Mouse (Mus musculus) CH12.LX (cell line): ENCODE data around the gene Magohb. TPM values are rescaled to one million over a fixed set of nuclear protein-coding genes. Genes with fewer than 3 reads are reported as not detected.

Experiments used
- DNase-seq: peaks from one replicate; pipeline ENCODE4 v3.0.0-alpha.2; 2013; ENCODE audit errors: extremely low read depth
- H3K27ac ChIP-seq: 2 replicates; pipeline ENCODE4 v1.5.1; 2012; ENCODE audit warnings: low read depth, mild to moderate bottlenecking, control low read depth, moderate library complexity; ENCODE audit not compliant: insufficient read depth
- H3K27me3 ChIP-seq: replicated peaks from 2 replicates; pipeline ENCODE3; 2012; ENCODE audit warnings: inconsistent platforms
- H3K36me3 ChIP-seq, 2 experiments: replicated peaks in 1 of 2; 2 replicates each; pipeline versions ENCODE3 to v1.6.1; 2012; ENCODE audit warnings: inconsistent platforms in 1 of 2, low read length in 1 of 2, mild to moderate bottlenecking in 1 of 2, mixed read lengths in 1 of 2, moderate library complexity in 1 of 2; ENCODE audit not compliant: control insufficient read depth in 1 of 2, insufficient read depth in 1 of 2
- H3K4me1 ChIP-seq, 2 experiments: 2 replicates each; pipeline ENCODE4 v1.6.1; 2012; ENCODE audit warnings: inconsistent platforms in 1 of 2, moderate library complexity in 1 of 2; ENCODE audit not compliant: insufficient read depth in 2 of 2, control insufficient read depth in 1 of 2
- H3K4me2 ChIP-seq: 2 replicates; pipeline ENCODE4 v1.6.1; 2012; ENCODE audit warnings: low read depth, mild to moderate bottlenecking, control low read depth; ENCODE audit not compliant: poor library complexity, insufficient read depth, severe bottlenecking
- H3K4me3 ChIP-seq, 3 experiments: fragments of 150-350 bp in 1 of 3; sonication (generic) in 1 of 3; replicated peaks in 1 of 3; 2 replicates each; pipeline versions ENCODE3 to v1.5.1; 2011 to 2012; ENCODE audit warnings: low read depth in 2 of 3, low read length in 2 of 3, mild to moderate bottlenecking in 2 of 3, moderate library complexity in 2 of 3, control low read depth in 1 of 3, improper control_type of control experiment in 1 of 3, inconsistent platforms in 1 of 3, mixed read lengths in 1 of 3; ENCODE audit not compliant: poor library complexity in 1 of 3
- H3K79me2 ChIP-seq: replicated peaks from 2 replicates; pipeline ENCODE4 v1.6.1; 2012; ENCODE audit warnings: mild to moderate bottlenecking, moderate library complexity; ENCODE audit not compliant: control insufficient read depth, poor library complexity, insufficient read depth, severe bottlenecking; ENCODE audit errors: extremely low read depth
- H3K9ac ChIP-seq: 2 replicates; pipeline ENCODE4 v1.6.1; 2012; ENCODE audit warnings: low read depth, mild to moderate bottlenecking, control low read depth, moderate library complexity; ENCODE audit not compliant: insufficient read depth
- H3K9me3 ChIP-seq: replicated peaks from 2 replicates; pipeline ENCODE3; 2012; ENCODE audit warnings: low read length, inconsistent platforms, mixed read lengths
- BHLHE40 ChIP-seq: IDR thresholded peaks from 2 replicates; pipeline ENCODE4 v1.6.1; 2011; ENCODE audit warnings: mild to moderate bottlenecking, low read depth, low read length, improper control_type of control experiment
- CHD2 ChIP-seq: IDR thresholded peaks from 2 replicates; pipeline ENCODE4 v1.6.1; 2011; ENCODE audit warnings: low read length, improper control_type of control experiment
- CTCF ChIP-seq, 2 experiments: IDR thresholded peaks in 1 of 2; conservative IDR thresholded peaks in 1 of 2; 2 replicates each; pipeline ENCODE4 v1.5.1; 2011 to 2012; ENCODE audit warnings: low read depth in 2 of 2, low read length in 2 of 2, improper control_type of control experiment in 1 of 2, inconsistent platforms in 1 of 2, mild to moderate bottlenecking in 1 of 2, moderate library complexity in 1 of 2
- EP300 ChIP-seq: IDR thresholded peaks from 2 replicates; pipeline ENCODE4 v1.6.1; 2011; ENCODE audit warnings: low read length, improper control_type of control experiment
- ETS1 ChIP-seq: conservative IDR thresholded peaks from 2 replicates; pipeline ENCODE4 v1.6.1; 2012; ENCODE audit warnings: low read depth, mild to moderate bottlenecking, inconsistent platforms, low read length, improper control_type of control experiment, moderate library complexity
- GABPA ChIP-seq: IDR thresholded peaks from 2 replicates; pipeline ENCODE4 v1.6.1; 2012; ENCODE audit warnings: low read depth, low read length, improper control_type of control experiment, inconsistent platforms; ENCODE audit not compliant: insufficient replicate concordance
- HCFC1 ChIP-seq: IDR thresholded peaks from 2 replicates; pipeline ENCODE4 v1.6.1; 2012; ENCODE audit warnings: low read depth, mild to moderate bottlenecking, inconsistent platforms, low read length, improper control_type of control experiment
- IRF4 ChIP-seq: IDR thresholded peaks from 2 replicates; pipeline ENCODE4 v1.6.1; 2014; ENCODE audit warnings: low read depth, mild to moderate bottlenecking, inconsistent platforms, low read length, improper control_type of control experiment
- JUN ChIP-seq: IDR thresholded peaks from 2 replicates; pipeline ENCODE4 v1.6.1; 2011; ENCODE audit warnings: low read depth, mild to moderate bottlenecking, low read length, improper control_type of control experiment, moderate library complexity; ENCODE audit not compliant: insufficient read depth
- JUND ChIP-seq: conservative IDR thresholded peaks from 2 replicates; pipeline ENCODE4 v1.6.1; 2011; ENCODE audit warnings: low read depth, low read length, improper control_type of control experiment
- KAT2A ChIP-seq: IDR thresholded peaks from 2 replicates; pipeline ENCODE4 v1.6.1; 2012; ENCODE audit warnings: low read length, improper control_type of control experiment, inconsistent platforms; ENCODE audit not compliant: insufficient replicate concordance
- MAX ChIP-seq: IDR thresholded peaks from 2 replicates; pipeline ENCODE4 v1.6.1; 2011; ENCODE audit warnings: low read length, improper control_type of control experiment
- MAZ ChIP-seq: IDR thresholded peaks from 2 replicates; pipeline ENCODE4 v1.6.1; 2012; ENCODE audit warnings: low read depth, mild to moderate bottlenecking, inconsistent platforms, low read length, improper control_type of control experiment, moderate library complexity
- MYC ChIP-seq: IDR thresholded peaks from 2 replicates; pipeline ENCODE4 v1.6.1; 2011; ENCODE audit warnings: low read depth, mild to moderate bottlenecking, improper control_type of control experiment, low read length
- NRF1 ChIP-seq: IDR thresholded peaks from 2 replicates; pipeline ENCODE4 v1.6.1; 2014; ENCODE audit warnings: low read depth, mild to moderate bottlenecking, inconsistent platforms, low read length, improper control_type of control experiment, moderate library complexity
- PAX5 ChIP-seq: IDR thresholded peaks from 2 replicates; pipeline ENCODE4 v1.6.1; 2012; ENCODE audit warnings: low read length, inconsistent platforms, mixed read lengths
- RAD21 ChIP-seq: IDR thresholded peaks from 2 replicates; pipeline ENCODE4 v1.6.1; 2011; ENCODE audit warnings: low read depth, mild to moderate bottlenecking, low read length, improper control_type of control experiment, moderate library complexity
- RCOR1 ChIP-seq: conservative IDR thresholded peaks from 2 replicates; pipeline ENCODE4 v1.6.1; 2012; ENCODE audit warnings: low read depth, mild to moderate bottlenecking, inconsistent platforms, low read length, improper control_type of control experiment
- SMC3 ChIP-seq: IDR thresholded peaks from 2 replicates; pipeline ENCODE4 v1.6.1; 2011; ENCODE audit warnings: low read depth, low read length, improper control_type of control experiment
- TBP ChIP-seq: conservative IDR thresholded peaks from 2 replicates; pipeline ENCODE4 v1.6.1; 2011; ENCODE audit warnings: low read depth, low read length, improper control_type of control experiment
- TCF12 ChIP-seq: IDR thresholded peaks from 2 replicates; pipeline ENCODE4 v1.6.1; 2014; ENCODE audit warnings: low read depth, mild to moderate bottlenecking, inconsistent platforms, low read length, improper control_type of control experiment
- USF2 ChIP-seq: conservative IDR thresholded peaks from 2 replicates; pipeline ENCODE4 v1.6.1; 2011; ENCODE audit warnings: low read depth, low read length, improper control_type of control experiment
- ZKSCAN1 ChIP-seq: IDR thresholded peaks from 2 replicates; pipeline ENCODE4 v1.6.1; 2012; ENCODE audit warnings: low read depth, inconsistent platforms, low read length, improper control_type of control experiment, borderline replicate concordance
- ZMIZ1 ChIP-seq: IDR thresholded peaks from 2 replicates; pipeline ENCODE4 v1.6.1; 2012; ENCODE audit warnings: low read depth, mild to moderate bottlenecking, inconsistent platforms, low read length, improper control_type of control experiment
- ZNF384 ChIP-seq: IDR thresholded peaks from 2 replicates; pipeline ENCODE4 v1.6.1; 2012; ENCODE audit warnings: low read depth, low read length, improper control_type of control experiment, inconsistent platforms
- dilution Hi-C: fragments of 300-500 bp; cut with MboI; formaldehyde crosslinking; loops from 2 replicates; pipeline ENCODE4 v1.14.3; 2020; ENCODE audit warnings: low sequenced_read_pairs; ENCODE audit not compliant: extremely low pct_unique_long_range_greater_than_20kb, extremely low pct_ligation_motif_present
- in situ Hi-C: fragments of 300-500 bp; cut with MboI; formaldehyde crosslinking; loops from 3 replicates; pipeline ENCODE4 v1.14.3; 2019; ENCODE audit warnings: low sequenced_read_pairs, low pct_ligation_motif_present, low pct_unique_long_range_greater_than_20kb, mixed read lengths
- polyA plus RNA-seq: library from polyadenylated mRNA; unstranded; fragments of >175 nt; gene quantifications from 2 replicates; pipeline ENCODE4 v1.2.1, GENCODE M21; 2012; ENCODE audit warnings: low read depth; ENCODE audit not compliant: insufficient read length
- total RNA-seq, 2 experiments: library from RNA; depleted of rRNA; stranded (reverse); fragments of 300-350 nt in 1 of 2; fragments of >200 nt in 1 of 2; gene quantifications; 2 replicates each; pipeline ENCODE4 v1.2.3; 2012 to 2014

Gene Magohb
- total and polyA plus RNA-seq, 3 experiments: 19.6 to 78.5 (median 32.2) TPM

DNA sequence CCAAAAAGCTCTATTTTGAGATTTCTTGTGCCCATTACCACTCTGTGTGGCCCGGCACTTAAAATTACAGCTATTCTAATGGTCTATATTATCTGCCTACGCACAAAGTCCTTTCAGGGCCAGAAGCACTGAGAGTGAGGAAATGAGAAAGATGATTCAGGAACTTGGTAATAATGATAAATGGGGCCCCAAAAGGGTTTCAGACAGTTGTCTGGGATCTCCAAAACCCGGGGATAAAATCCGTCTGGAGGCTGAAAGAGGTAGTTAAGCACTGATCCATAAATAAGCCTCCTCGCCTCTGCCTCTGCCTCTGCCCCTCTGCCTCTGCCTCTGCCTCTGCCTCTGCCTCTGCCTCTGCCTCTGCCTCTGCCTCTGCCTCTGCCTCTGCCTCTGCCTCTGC lies 28.9 kb downstream of the Magohb start:
- Histone ChIP-seq H3K36me3 (no peaks in the 10 kb centered on the region), H3K9ac (no peak overlapping the region), H3K4me2 (no peak overlapping the region), H3K27me3 (no peaks in the 10 kb centered on the region), H3K4me1 (peaks cover 0 to 6% of the 10 kb centered on the region in 2 experiments; a peak in 1 of 4 replicates), H3K4me3 (no peak overlapping the region), H3K27ac (no peak overlapping the region), H3K9me3 (no peaks in the 10 kb centered on the region), H3K79me2 (no peaks in the 10 kb centered on the region)
- no peak for TF ChIP-seq BHLHE40
- no peak for TF ChIP-seq MAZ
- TF ChIP-seq MYC: no peak
- no peak for TF ChIP-seq TCF12
- TF ChIP-seq ETS1: no peak
- TF ChIP-seq PAX5: no peak
- no peak for TF ChIP-seq CTCF (conservative IDR thresholded peaks at IDR 0.05 in 1 of 2, IDR thresholded peaks at IDR 0.05 in 1 of 2; ENCODE audit: low read depth in 2 of 2, low read length in 2 of 2)
- no peak for TF ChIP-seq ZKSCAN1
- dilution Hi-C loops (no loop called here), in situ Hi-C loops (no loop called here)
- DNase-seq: no peak

GRCm38 (mm10) chr6:131262778-131263177 lies 30.3 kb downstream of the Magohb start:
- in situ Hi-C loops: no loop called here
- TF ChIP-seq CHD2 (no peak), IRF4 (no peak), TBP (no peak), MYC (no peak), ETS1 (no peak), MAZ (no peak), RCOR1 (no peak)

GRCm38 (mm10) chr6:131262009-131262408 lies 31.0 kb downstream of the Magohb start:
- dilution Hi-C loops: no loop called here
- peak; percentile 9 for DNase-seq
- no peak overlapping the region for H3K27ac ChIP-seq
- TF ChIP-seq HCFC1 (no peak), IRF4 (peak; percentile 91), GABPA (no peak), USF2 (no peak), EP300 (peak; percentile 79), KAT2A (no peak), BHLHE40 (peak; percentile 49; the same call in 1 of the 2 replicates), MAX (no peak), RAD21 (no peak), ZMIZ1 (no peak), NRF1 (no peak), SMC3 (no peak), JUND (peak; percentile 86), JUN (peak; percentile 74), ZNF384 (peak; percentile 95)
- TF ChIP-seq, all 38 proteins: peak for 6
- Histone ChIP-seq H3K4me2 (no peak overlapping the region), H3K36me3 (no peaks in the 10 kb centered on the region), H3K27me3 (no peaks in the 10 kb centered on the region), H3K79me2 (no peaks in the 10 kb centered on the region), H3K4me1 (peaks cover 0 to 6% of the 10 kb centered on the region in 2 experiments; a peak in 1 of 4 replicates), H3K9me3 (no peaks in the 10 kb centered on the region), H3K9ac (no peak overlapping the region), H3K4me3 (no peak overlapping the region)
- in situ Hi-C loops: no loop called here

More at GRCm38 (mm10) chr6:131262778-131263177, 30.3 kb downstream of the Magohb start:
- Histone ChIP-seq H3K4me1 (peaks cover 0 to 6% of the 10 kb centered on the region in 2 experiments; a peak in 1 of 4 replicates), H3K9me3 (no peaks in the 10 kb centered on the region), H3K4me3 (no peak overlapping the region), H3K36me3 (no peaks in the 10 kb centered on the region), H3K27ac (no peak overlapping the region), H3K27me3 (no peaks in the 10 kb centered on the region), H3K79me2 (no peaks in the 10 kb centered on the region), H3K4me2 (no peak overlapping the region), H3K9ac (no peak overlapping the region)
- no peak for DNase-seq
- dilution Hi-C loops: no loop called here
